Mouse (Mus musculus) cerebellum, adult 9-10 months (tissue): Measurements from ENCODE around the gene Abhd16b.
"Not testable (repeated sequence)": the region's sequence is repeated elsewhere in the genome, so short reads cannot be mapped to it uniquely, and the experiment has no call there.

ENCODE experiments used
- DNase-seq: peaks from one replicate; pipeline ENCODE4 v3.0.0; 2022

Gene Abhd16b

DNA sequence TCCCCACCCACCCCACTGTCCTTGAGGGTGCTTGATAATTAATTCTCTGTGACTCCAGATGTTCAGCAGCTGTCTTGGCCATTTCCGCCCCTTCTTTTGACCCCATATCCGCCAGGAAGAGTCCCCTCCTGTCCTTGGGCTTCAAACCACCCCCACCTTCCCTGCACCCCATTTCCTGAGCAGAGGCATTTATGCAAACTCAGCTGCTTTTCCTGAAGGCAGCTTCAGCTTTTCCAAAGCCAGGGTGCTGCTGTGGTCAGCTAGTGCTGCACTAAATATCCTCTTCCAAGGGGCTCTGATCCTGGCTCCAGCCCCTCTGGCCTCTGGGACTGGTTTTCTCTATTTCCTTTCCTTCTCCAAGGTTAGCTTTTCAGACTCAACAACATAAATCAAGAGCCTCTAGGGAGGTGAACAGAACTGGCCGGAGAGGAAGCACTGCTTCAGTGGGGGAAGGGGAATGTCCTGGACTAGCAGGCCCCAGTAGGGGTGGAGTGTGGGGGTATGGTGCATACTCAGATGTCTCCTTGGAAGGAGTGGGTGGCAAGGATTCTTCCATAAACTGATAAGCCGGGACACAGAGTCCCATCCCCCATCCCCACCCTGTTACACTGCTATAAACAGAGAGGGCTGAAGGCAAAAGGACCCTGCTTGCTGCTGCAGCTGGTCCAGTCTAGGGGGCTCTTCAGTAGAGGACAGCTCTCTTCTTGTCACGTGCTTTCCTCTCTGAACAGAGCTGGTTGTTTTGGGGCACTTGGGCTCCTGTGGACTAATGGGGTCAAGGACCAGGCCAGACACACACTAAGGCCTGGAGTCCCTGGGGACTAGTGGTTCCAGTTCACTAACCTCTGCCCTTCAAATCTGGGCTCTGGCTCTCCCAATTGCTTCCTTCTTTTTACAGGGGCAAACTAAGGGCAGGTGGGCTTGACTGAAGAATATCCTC, 5.4 kb upstream of the Abhd16b start:
- no peak for DNase-seq

- DNase-seq: no peak
Observed at GRCm38 (mm10) chr2:181491432-181492205, 1.4 kb upstream of the Abhd16b start.

DNA sequence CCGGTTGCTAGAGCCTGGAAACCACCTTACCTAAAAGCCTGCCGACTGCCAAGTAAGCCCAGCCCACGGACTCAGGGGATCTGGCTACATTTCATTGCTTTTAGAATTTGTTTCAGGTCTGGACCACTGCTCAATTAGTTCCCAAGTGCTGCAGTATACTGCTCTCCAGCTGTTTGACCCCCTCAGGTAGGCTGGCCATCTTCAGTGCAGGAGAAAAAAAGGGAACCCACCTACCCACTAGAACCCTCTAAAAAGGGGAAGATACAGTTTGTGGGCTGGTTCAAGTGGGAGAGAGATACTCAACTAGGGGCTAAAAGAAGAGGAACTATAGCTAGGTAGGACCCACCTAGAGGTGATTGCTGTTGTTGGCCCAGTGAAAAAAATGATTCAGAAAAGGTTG, 800 bp upstream of the Abhd16b start:
- no peak for DNase-seq

GRCm38 (mm10) chr2:181494266-181494945, 1.4 kb downstream of the Abhd16b start:
- no peak for DNase-seq

DNA sequence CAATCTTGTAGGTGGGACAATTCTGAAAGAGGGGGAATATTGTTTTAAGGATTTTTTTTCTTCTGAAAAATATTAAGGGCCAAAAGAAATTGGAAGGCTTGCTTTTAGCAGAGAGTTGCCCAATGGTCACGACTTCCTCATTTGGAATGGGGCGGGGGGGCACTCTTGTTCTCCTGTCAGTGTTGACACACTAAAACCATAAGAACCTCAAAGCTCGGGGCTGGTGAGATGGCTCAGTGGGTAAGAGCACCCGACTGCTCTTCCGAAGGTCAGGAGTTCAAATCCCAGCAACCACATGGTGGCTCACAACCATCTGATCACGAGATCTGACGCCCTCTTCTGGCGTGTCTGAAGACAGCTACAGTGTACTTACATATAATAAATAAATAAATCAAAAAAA, 2.8 kb downstream of the Abhd16b start:
- not testable (repeated sequence) for DNase-seq

- DNase-seq: peak; percentile 67
Observed at GRCm38 (mm10) chr2:181496281-181496680, 3.3 kb downstream of the Abhd16b start.

DNA sequence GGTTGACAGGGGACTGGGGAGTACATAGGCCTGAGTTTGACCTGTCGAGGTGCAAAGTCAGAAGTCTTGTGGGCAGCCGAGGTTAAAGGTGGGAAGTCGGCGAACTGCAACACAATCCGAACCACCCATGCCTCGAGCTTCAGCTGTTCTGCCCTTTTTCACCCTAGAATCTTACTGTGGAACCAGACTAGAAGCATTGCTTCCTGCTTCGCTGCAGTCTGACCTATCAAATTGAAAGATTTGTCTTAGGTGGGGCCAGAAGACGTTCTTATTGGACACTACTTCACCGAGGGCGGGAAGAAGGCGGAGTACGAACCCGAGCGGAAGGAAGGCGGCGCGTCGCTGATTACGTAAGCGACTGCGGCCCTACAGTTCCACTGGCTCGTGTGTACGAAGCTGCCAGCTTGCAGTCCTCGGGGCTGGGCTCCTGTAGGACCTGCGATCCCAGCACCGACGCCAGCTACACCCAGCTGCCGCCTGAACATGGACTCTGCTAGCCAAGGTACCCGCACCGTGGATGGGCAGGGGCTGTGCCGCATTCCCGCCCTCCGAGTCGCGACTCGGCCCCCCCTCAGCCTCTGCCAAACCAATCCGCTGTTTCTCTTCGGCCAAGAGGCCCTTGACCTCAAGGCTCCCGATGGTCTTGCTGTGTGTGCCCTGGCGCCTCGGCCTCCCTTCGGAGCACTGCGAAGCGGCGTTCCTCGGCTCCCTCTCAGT, 4.0 kb downstream of the Abhd16b start, which contains the start of gene Tpd52l2:
Gene Tpd52l2 (plus strand): TSS at position 312 of the 717 bp plus-strand sequence.
- peak; percentile 95 for DNase-seq

DNA sequence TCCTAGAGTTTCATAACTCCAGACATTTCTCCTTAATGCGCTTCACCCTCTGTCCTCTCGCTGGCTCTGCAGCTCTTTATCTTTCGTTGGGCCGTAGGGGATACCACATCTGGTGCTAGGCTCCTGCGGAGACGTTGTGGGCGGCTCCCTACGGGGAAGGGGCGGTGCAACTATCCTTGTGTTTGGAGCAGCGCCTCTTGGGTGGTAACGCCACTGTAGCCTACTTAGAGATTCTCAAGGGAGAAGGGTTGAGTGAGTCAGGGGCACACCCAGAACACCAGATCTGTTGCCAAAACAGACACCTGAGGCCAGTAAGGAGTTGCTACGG, 4.5 kb downstream of the Abhd16b start:
- DNase-seq: no peak

GRCm38 (mm10) chr2:181498644-181499043, 5.6 kb downstream of the Abhd16b start:
- no peak for DNase-seq

DNA sequence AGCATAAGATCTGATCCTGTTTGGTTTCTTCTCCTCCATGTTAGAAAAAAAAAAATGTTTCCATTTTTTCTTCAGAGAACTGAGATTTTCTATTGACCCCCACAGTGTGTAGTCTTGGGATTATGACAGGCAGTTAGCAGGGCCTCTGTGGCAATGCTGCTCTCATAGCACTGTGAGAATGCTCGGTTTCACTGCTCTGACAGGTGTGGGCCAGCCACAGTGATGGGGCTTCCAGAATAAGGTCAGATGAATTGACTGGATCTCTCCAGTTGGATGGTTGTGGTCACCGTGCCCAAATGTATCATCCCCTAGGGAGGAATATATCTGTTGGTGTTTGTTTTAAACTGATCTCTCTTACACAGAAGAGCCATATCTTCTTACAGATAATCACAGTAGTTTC, 16.2 kb downstream of the Abhd16b start:
- DNase-seq: no peak

- no peak for DNase-seq
Observed at GRCm38 (mm10) chr2:181511231-181511630, 18.2 kb downstream of the Abhd16b start.

GRCm38 (mm10) chr2:181519201-181519600, 26.2 kb downstream of the Abhd16b start:
- DNase-seq: no peak

- peak; percentile 98 for DNase-seq
Observed at GRCm38 (mm10) chr2:181520118-181520935, 27.3 kb downstream of the Abhd16b start, which contains the start of gene Dnajc5. Gene Dnajc5 (plus strand): TSS chr2:181520485.

- no peak for DNase-seq
Observed at GRCm38 (mm10) chr2:181520936-181521227, 27.9 kb downstream of the Abhd16b start.

DNA sequence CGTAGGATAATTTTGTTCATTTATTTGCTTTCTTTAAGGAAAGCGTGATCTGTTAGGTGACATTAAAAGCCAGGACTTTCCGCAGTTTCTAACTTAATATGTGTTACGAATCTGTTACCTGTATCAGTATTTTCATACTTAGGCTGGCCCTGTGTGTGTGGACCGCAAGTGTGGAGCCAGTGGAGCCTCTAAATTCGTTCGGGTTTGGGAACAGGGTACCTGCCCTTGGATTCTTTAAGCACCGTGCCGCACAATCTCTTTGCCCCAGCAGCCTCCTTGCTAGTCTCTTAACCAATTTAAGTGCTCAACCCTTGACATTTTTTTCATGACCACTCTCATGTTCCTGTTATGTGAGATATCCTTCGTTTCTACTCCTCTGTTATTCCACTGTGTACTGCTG, 28.5 kb downstream of the Abhd16b start:
- DNase-seq: no peak

DNA sequence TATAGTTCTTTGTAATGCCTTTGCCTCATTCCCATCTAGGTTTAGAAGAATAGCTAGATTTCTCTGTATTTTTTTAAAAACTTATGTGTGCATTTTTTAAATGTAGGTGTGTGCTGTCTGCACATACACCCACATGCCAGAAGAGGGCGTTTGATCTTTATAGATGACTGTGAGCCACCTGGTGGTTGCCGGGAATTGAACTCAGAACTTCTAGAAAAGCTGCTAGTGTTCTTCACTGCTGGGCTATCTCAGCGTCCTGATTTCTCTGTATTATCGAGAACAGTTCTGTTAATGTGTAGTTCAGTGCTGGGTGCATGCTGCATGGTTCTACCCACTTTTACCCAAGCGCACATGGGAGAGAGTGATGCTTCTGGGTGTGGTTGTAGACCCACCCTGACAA, 29.8 kb downstream of the Abhd16b start:
- peak; percentile 59 for DNase-seq

DNA sequence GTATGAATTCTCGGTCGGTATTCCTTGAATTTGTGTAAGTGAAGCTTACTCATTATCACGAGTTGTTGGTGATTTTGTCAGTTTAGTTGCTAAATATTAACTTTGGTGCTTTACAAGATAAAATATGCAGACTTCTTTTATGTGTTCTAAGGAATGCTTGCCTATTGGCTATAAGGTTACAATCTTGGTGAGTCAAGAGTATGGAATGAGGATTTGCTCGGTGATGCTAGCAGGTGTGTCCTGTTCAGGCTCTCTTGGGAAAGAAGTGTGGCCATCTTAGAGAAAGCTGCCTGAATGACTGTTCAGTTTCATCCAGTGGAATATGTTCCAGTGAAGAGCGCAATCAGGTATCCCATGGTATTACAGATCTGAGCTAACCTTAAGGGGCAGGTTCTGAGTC, 32.5 kb downstream of the Abhd16b start:
- DNase-seq: no peak

- no peak for DNase-seq
Observed at GRCm38 (mm10) chr2:181529076-181529475, 36.1 kb downstream of the Abhd16b start.

GRCm38 (mm10) chr2:181532589-181532988, 39.6 kb downstream of the Abhd16b start:
- no peak for DNase-seq

DNA sequence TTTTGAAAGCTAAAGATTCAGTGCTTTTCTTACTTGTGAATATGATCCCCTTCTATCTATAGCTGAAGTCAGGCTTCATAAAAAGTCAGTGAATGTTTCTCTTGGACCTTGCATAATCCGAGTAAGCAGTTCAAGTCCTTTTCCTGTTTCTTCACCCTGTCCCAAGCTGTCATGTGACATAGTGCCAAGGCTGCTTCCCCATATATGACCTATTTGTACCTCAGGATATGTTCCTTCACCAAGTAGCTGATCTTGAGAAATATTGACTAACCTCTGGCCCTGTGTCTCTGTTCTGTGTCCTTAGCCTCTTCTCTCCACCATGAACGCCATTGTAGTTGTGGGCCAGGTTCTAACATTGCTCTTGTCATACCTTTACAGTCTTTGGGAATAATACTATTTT, 43.4 kb downstream of the Abhd16b start:
- DNase-seq: no peak

DNA sequence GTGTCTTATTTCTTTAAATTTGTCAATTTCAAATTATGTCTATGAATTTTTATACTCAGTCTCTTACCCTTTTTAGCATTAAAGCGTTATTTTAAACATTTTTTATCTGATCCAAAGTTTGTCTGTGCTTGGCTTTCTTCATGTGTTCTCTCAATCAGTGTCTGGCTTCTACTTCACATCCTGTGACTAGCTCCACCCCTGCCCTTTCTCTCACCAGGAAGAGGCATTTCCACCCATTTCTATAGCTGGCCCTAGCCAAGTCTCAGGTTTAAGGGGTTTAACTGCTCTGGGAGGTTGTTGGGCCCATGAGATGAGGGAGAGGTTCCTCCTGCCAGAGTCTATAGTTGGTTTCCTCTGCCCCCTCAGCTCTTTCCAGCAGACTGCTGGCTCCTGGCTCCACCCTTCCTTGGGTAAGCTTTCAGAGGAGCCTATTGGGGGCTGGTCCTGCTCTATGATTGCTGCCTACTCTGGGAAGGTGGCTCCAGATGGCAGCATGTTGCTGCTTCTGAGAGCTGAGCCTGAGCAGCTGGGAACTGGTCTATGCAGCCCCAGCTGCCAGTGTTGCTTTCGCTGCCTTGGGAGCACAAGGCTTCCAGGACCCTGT, 44.5 kb downstream of the Abhd16b start:
- DNase-seq: no peak
